Mouse (Mus musculus) A20 (cell line): Measurements from ENCODE around the gene Emc7.
"Not testable (repeated sequence)": the region's sequence is repeated elsewhere in the genome, so short reads cannot be mapped to it uniquely, and the experiment has no call there.

Experiments
- DNase-seq: peaks from one replicate; pipeline ENCODE4 v3.0.0-alpha.2; 2011; ENCODE audit warnings: low read depth, low spot score

Gene Emc7

GRCm38 (mm10) chr2:112454862-112455564 is at the start of gene Emc7:
Gene Emc7, plus strand, starts transcription at chr2:112454997.
- peak; percentile 96 for DNase-seq

- DNase-seq: no peak
Measured at GRCm38 (mm10) chr2:112407030-112407429, 47.8 kb upstream of the Emc7 start.

DNA sequence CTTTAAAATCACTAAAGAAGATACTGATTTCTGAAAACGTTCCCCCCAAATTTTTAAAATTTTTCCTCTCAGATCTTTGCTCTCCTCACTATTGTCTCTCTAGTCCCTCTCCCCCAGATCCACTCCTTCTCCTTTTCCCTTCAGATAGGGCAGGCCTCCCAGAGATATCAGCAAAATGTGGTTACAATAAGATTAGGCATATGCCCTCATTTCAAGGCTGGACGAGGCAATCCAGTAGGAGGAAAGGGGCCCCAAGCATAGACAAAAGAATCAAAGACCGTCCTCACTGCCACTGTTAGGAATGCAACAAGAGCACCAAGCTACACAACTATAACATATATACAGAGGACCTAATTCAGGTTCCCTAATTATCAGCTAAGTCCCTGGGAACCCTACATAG is 29.5 kb upstream of the Emc7 start:
- DNase-seq: no peak

- DNase-seq: not testable (repeated sequence)
Measured at GRCm38 (mm10) chr2:112428534-112428933, 26.3 kb upstream of the Emc7 start.

GRCm38 (mm10) chr2:112429665-112430064 is 25.1 kb upstream of the Emc7 start:
- DNase-seq: no peak

- no peak for DNase-seq
Measured at GRCm38 (mm10) chr2:112430403-112430802, 24.4 kb upstream of the Emc7 start.

GRCm38 (mm10) chr2:112432523-112432922 is 22.3 kb upstream of the Emc7 start:
- DNase-seq: no peak

DNA sequence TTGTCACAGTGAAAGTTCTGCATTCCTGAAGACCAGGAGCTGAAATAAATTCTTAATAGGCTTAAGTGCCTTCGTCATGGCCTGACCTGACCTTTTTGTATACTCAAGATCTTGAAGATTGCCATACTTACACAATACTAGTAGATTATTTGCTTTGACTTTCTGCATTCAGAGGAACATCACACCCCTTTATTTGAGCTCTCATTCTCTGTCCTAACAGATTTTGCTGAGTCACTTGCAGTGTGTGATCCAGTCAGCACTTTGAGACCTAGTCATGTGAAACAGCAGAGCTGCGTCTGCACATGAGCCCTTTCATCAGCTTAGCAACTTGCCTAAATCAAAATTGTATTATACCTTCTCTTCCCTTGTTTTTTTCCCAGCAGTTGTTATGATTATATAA is 21.4 kb upstream of the Emc7 start:
- peak; percentile 59 for DNase-seq

DNA sequence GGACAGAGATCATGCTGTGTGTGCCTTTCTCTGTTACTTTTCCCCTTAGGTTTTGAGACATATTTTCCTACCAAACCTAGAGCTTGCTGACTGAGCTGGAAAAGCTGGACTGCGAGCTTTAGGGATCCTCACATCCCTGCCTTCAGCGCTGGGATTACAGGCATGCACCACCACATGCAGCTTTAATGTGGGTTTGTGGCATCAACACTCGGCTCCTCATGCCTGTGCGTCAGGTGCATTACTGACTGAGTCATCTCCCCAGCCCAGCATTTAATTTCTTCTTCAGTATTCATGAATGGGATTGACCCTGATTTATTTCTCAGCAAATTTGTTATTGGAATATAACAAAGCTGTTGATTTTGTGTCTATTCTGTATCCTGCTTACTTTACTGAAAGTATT is 18.5 kb upstream of the Emc7 start:
- no peak for DNase-seq

GRCm38 (mm10) chr2:112437589-112437988 is 17.2 kb upstream of the Emc7 start:
- peak; percentile 62 for DNase-seq

DNA sequence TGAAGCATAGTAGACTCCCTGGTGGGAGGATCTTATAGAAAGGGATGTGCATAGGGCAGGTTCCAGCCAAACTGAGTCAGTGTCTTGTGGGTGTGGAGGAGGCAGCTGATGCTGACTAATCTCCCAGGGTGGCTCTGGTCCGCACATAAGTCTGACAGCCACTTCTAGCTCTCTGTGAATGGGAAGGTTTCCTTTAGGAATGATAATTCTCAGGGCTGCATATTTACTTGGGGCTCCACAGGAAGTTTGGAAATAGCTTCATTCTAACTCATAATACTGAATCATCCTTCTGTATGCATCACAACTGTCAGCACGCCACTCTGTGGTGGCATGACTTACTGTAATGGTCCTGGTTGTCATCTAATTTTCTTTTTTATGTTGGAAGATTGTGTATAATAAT is 11.3 kb upstream of the Emc7 start:
- no peak for DNase-seq

DNA sequence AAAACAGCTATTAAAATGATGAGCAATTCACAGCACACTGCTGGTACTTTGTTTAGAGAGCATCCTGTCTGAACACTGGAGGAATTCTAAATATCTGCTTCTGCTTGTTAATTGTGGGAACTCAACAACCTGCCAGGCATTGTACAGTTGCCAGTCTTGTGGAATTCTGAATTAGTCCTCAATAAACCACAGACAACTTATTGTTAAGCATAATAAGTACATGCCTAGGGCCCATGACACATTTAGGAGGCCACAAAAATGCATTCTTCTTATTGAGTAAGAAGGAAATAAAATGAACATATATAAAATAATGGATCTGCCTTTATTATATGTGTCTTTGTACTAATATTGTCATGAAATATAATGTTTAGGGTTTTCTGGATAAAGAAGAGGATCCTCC is 9.3 kb upstream of the Emc7 start:
- DNase-seq: no peak

DNA sequence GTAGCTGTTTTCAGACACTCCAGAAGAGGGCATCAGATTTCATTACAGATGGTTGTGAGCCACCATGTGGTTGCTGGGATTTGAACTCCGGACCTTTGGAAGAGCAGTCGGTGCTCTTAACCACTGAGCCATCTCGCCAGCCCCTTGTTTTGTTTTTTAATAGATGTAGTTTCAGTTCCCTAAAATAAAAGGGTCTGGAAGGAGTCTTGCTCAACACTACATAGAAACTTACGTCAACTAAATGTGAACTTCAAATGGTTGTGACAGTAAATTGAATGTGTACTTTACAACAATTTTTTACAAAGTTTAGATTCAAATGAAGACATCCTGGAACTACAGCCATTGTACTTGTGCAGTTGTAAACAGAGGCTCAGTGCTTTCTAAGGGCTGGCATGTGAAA is 6.8 kb upstream of the Emc7 start:
- DNase-seq: peak; percentile 36

DNA sequence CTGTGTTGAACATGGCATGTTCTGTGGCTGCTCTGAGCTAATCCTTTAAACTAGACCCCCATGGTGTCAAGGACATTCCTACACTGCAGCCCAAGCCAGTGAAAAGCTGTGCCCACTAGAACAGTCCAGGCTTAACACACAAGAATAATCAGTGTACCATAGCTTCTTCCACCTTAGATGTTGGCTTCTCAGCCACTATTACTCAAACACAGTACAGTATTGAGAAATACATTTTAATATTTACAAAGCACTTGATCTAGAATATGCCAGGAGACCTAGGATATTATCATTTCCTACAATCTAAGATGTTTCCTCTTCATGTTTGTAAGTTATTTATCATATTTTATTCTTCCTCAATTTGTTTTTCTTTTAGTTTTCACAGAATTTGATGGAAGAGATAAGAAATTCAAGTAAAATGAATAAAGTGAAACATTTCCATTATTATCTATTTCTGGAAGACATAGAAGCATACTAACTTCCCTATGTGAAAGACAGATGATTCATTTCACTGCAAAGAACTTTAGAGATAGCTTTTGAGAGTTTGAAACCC is 6.2 kb upstream of the Emc7 start:
- DNase-seq: no peak

- DNase-seq: peak; percentile 56
Measured at GRCm38 (mm10) chr2:112449597-112450296, 5.0 kb upstream of the Emc7 start.

DNA sequence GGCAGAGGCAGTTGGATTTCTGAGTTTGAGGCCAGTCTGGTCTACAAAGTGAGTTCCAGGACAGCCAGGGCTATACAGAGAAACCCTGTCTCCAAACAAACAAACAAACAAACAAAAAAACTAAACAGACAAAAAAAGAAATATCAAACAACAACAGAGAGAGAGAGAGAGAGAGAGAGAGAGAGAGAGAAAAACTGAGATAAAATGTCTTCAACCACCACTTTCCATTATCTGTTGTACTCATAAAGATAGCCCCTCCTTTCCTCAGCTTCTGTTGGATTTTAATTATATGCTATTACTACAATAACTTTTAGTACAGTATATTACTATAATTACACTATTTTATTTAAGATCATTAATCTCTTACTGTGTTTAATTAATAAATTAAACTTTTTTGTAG is 2.3 kb upstream of the Emc7 start:
- DNase-seq: not testable (repeated sequence)

DNA sequence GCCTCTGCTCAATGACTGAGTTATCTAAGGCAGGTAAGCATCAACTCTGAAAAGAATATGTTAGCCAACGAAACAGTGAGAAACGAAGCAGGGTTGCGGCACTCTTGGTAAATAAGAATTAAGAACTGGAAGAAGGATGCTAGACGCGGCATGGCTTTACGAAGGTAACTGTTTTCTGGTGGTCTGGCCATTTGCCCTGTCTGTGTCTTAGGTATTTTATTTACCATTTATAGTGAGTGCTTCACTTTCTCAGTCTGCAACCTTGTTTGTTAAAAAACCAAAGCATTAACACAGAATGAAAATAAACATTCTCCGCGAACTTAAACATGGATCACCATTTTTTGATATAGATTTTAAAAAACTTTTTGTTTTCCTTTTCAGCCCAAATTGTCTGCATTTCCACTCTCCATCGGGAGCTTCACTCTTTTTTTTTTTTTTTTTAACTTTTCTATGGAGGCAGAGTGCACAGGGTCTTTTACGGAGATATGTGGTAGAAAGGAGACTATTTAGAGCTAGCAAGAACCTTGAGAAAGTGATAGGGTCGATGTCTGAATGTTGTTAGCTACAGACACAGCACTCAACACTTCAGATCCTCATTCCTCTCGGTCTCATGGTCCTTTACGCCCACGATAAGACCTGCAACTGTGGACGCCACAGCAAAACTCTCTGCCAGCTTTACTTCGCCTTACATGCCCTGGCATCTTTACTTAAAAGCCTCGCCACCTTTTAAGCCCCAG is 504 bp upstream of the Emc7 start:
- DNase-seq: peak; percentile 13

GRCm38 (mm10) chr2:112460557-112460956 is 5.8 kb downstream of the Emc7 start:
- DNase-seq: no peak

- DNase-seq: no peak
Measured at GRCm38 (mm10) chr2:112469542-112469941, 14.7 kb downstream of the Emc7 start.

DNA sequence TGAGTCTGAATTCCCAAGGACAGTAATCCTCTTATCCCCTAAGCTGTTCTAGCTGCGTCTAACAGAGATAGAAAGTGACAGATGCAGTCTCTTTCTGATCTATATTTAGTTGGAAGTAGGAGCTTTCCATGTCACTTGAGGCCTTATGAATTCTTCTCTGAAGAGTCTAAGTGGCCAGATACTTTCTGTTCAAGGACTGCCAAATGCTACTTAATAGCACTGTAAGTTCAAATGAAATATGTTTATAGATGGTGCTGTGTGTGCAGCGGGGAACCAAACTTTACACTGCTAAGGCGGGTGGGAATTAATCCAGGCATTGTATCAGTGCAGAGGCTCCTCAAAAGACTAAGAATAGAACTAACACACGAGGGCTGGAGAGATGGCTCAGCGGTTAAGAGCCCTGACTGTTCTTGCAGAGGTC is 16.2 kb downstream of the Emc7 start:
- DNase-seq: no peak

DNA sequence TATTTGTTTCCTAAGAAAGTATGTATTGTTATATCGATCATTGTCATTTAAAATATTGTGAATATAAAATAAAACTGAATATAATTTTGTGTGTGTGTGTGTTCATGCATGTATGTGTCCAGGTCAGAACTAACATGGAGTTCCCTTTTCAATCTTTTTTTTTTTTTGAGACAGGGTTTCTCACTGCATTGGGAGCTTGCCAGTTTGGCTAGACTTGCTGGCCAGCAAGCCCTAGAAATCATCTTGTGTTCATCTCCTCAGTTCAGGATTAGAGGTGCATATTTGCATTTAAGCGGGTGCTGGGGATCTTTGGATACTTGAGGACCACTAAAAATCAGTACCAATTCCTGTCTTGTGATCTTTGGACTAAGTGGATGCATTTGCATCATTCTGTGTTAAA is 17.3 kb downstream of the Emc7 start:
- no peak for DNase-seq

GRCm38 (mm10) chr2:112474997-112475724 is 20.4 kb downstream of the Emc7 start:
- no peak for DNase-seq
